Mouse (Mus musculus) midbrain, embryonic 12.5 days (tissue): Measurements from ENCODE around the gene Eddm3b. TPM values are rescaled to one million over a fixed set of nuclear protein-coding genes. Genes with fewer than 3 reads are reported as not detected.

Experiments
- polyA plus RNA-seq: library from polyadenylated mRNA; unstranded; fragments of >200 nt; fragmentation: Nextera tagmentation; extraction: Ambion mirVana; gene quantifications from 2 replicates; pipeline ENCODE4 v1.2.1, GENCODE M21; 2016

Eddm3b gene
- polyA plus RNA-seq, 1 experiment from 2014 or later = not detected

Other genes with a start within 250 kb of the Eddm3b start
- 3.7 and 5.1 TPM in 2 replicates for gene Tep1, start 243.9 kb upstream of the Eddm3b start, polyA plus RNA-seq
- 0.35 and 0.60 TPM in 2 replicates for gene Klhl33, start 216.9 kb upstream of the Eddm3b start, polyA plus RNA-seq
- gene Osgep, start 189.5 kb upstream of the Eddm3b start, polyA plus RNA-seq = 141 and 147 TPM in 2 replicates
- 321 and 333 TPM in 2 replicates for gene Apex1, start 189.5 kb upstream of the Eddm3b start, polyA plus RNA-seq
- 68.3 and 72.8 TPM in 2 replicates for gene Pip4p1, start 183.6 kb upstream of the Eddm3b start, polyA plus RNA-seq
- gene Pnp, start 183.3 kb upstream of the Eddm3b start, polyA plus RNA-seq = 50.0 and 50.1 TPM in 2 replicates
- not detected in 2 replicates for gene Gm49342, start 169.9 kb upstream of the Eddm3b start, polyA plus RNA-seq
- 0.46 and 0.52 TPM in 2 replicates for gene Pnp2, start 158.4 kb upstream of the Eddm3b start, polyA plus RNA-seq
- gene Rnase10, start 106.7 kb upstream of the Eddm3b start, polyA plus RNA-seq = not detected in 2 replicates
- not detected in 2 replicates for gene Rnase9, start 72.6 kb upstream of the Eddm3b start, polyA plus RNA-seq
- gene Rnase11, start 64.3 kb upstream of the Eddm3b start, polyA plus RNA-seq = not detected in 2 replicates
- not detected in 2 replicates for gene Rnase12, start 56.8 kb upstream of the Eddm3b start, polyA plus RNA-seq
- 0.03 TPM in 1 of 2 replicates, not detected in the other for gene Olfr750, start 40.0 kb upstream of the Eddm3b start, polyA plus RNA-seq
- gene Rnase4, start 23.3 kb upstream of the Eddm3b start, polyA plus RNA-seq = 12.0 and 14.2 TPM in 2 replicates
- gene Ang, start 23.3 kb upstream of the Eddm3b start, polyA plus RNA-seq = 1.9 and 3.2 TPM in 2 replicates
- gene Rnase6, start 9.5 kb downstream of the Eddm3b start, polyA plus RNA-seq = 0.43 and 0.50 TPM in 2 replicates
- not detected in 2 replicates for gene Rnase1, start 32.4 kb downstream of the Eddm3b start, polyA plus RNA-seq
- not detected in 2 replicates for gene Rnase2b, start 47.8 kb downstream of the Eddm3b start, polyA plus RNA-seq
- gene Ang2, start 84.7 kb downstream of the Eddm3b start, polyA plus RNA-seq = not detected in 2 replicates
- not detected in 2 replicates for gene Ear14, start 89.0 kb downstream of the Eddm3b start, polyA plus RNA-seq
- not detected in 2 replicates for gene Rnase2a, start 141.7 kb downstream of the Eddm3b start, polyA plus RNA-seq
- gene Gm7247, start 247.3 kb downstream of the Eddm3b start, polyA plus RNA-seq = not detected in 2 replicates